Mouse (Mus musculus): ENCODE results near the gene Myrfl. TPM values are rescaled to one million over a fixed set of nuclear protein-coding genes. Genes with fewer than 3 reads are reported as not detected.

Myrfl gene
- polyA plus RNA-seq, 1 experiment from 2014 or later: 7.3 TPM

GRCm38 (mm10) chr10:116760561-116760960 is 136.2 kb downstream of the Myrfl start:
- 80% methylated on average over 14 of the region's 14 CpGs for WGBS

GRCm38 (mm10) chr10:116759816-116760215 is 136.9 kb downstream of the Myrfl start:
- Histone ChIP-seq H3K9me3 (ENCODE audit: control insufficient read depth) (no peaks in the 10 kb centered on the region), H3K36me3 (ENCODE audit: control insufficient read depth, insufficient read depth) (no peaks in the 10 kb centered on the region), H3K9ac (ENCODE audit: low read depth, low read length) (no peak overlapping the region), H3K27me3 (replicated peaks; ENCODE audit: control insufficient read depth, insufficient read depth, low read length) (no peaks in the 10 kb centered on the region), H3K4me3 (ENCODE audit: low read depth, low read length) (no peak overlapping the region), H3K4me2 (replicated peaks; ENCODE audit: low read depth) (no peak overlapping the region), H3K4me1 (replicated peaks; ENCODE audit: control insufficient read depth, insufficient read depth, low read length) (no peaks in the 10 kb centered on the region), H3K27ac (ENCODE audit: low read depth, low read length) (no peak overlapping the region)
- no peak for ATAC-seq
- TF ChIP-seq CTCF (IDR thresholded peaks at IDR 0.05; ENCODE audit: low read depth): no peak
- 92% methylated on average over 4 of the region's 4 CpGs for WGBS

More at GRCm38 (mm10) chr10:116760561-116760960, 136.2 kb downstream of the Myrfl start:
- Histone ChIP-seq H3K27ac (ENCODE audit: low read depth, low read length) (no peak overlapping the region), H3K9me3 (ENCODE audit: control insufficient read depth) (no peaks in the 10 kb centered on the region), H3K4me2 (replicated peaks; ENCODE audit: low read depth) (no peak overlapping the region), H3K9ac (ENCODE audit: low read depth, low read length) (no peak overlapping the region), H3K4me1 (replicated peaks; ENCODE audit: control insufficient read depth, insufficient read depth, low read length) (no peaks in the 10 kb centered on the region), H3K27me3 (replicated peaks; ENCODE audit: control insufficient read depth, insufficient read depth, low read length) (no peaks in the 10 kb centered on the region), H3K4me3 (ENCODE audit: low read depth, low read length) (no peak overlapping the region), H3K36me3 (ENCODE audit: control insufficient read depth, insufficient read depth) (no peaks in the 10 kb centered on the region)
- ATAC-seq: no peak
- TF ChIP-seq CTCF (IDR thresholded peaks at IDR 0.05; ENCODE audit: low read depth): no peak

GRCm38 (mm10) chr10:116755881-116756581 is 140.7 kb downstream of the Myrfl start:
- Histone ChIP-seq H3K9me3 (ENCODE audit: control insufficient read depth) (no peaks in the 10 kb centered on the region), H3K27me3 (replicated peaks; ENCODE audit: control insufficient read depth, insufficient read depth, low read length) (no peaks in the 10 kb centered on the region), H3K27ac (ENCODE audit: low read depth, low read length) (no peak overlapping the region), H3K4me3 (ENCODE audit: low read depth, low read length) (no peak overlapping the region), H3K4me2 (replicated peaks; ENCODE audit: low read depth) (no peak overlapping the region), H3K4me1 (replicated peaks; ENCODE audit: control insufficient read depth, insufficient read depth, low read length) (no peaks in the 10 kb centered on the region), H3K36me3 (ENCODE audit: control insufficient read depth, insufficient read depth) (no peaks in the 10 kb centered on the region), H3K9ac (ENCODE audit: low read depth, low read length) (no peak overlapping the region)
- no peak for TF ChIP-seq CTCF (IDR thresholded peaks at IDR 0.05; ENCODE audit: low read depth)
- ATAC-seq: no peak
- 67% methylated on average over 10 of the region's 10 CpGs for WGBS

DNA sequence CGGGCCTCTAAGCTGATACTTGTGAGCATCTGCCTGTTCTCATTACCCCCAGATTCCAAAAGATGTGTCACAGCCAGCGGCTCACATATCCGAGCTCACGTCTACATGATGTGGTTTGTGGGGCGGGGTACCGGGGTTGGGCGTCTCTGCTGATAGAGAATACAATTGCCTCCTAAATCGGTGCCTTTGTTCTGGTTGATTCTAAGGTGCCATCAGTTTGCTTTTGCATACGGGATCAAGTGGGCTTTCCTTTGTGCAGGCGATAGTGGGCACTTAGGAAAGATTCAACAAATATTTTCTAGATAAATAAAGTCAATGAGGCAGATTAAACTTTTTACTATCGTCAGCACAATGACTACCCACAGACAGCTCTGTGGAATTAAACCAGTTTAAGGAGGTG is 141.8 kb downstream of the Myrfl start:
- no peak for TF ChIP-seq CTCF (IDR thresholded peaks at IDR 0.05; ENCODE audit: low read depth)
- no peak overlapping the region for H3K4me3 ChIP-seq (ENCODE audit: low read depth, low read length)
- H3K4me2 ChIP-seq (replicated peaks; ENCODE audit: low read depth): no peak overlapping the region
- no peaks in the 10 kb centered on the region for H3K4me1 ChIP-seq (replicated peaks; ENCODE audit: control insufficient read depth, insufficient read depth, low read length)
- no peaks in the 10 kb centered on the region for H3K9me3 ChIP-seq (ENCODE audit: control insufficient read depth)
- H3K9ac ChIP-seq (ENCODE audit: low read depth, low read length): no peak overlapping the region
- ATAC-seq: no peak
- 65% methylated on average over 11 of the region's 11 CpGs for WGBS
- H3K27ac ChIP-seq (ENCODE audit: low read depth, low read length): no peak overlapping the region
- no peaks in the 10 kb centered on the region for H3K27me3 ChIP-seq (replicated peaks; ENCODE audit: control insufficient read depth, insufficient read depth, low read length)
- H3K36me3 ChIP-seq (ENCODE audit: control insufficient read depth, insufficient read depth): no peaks in the 10 kb centered on the region

DNA sequence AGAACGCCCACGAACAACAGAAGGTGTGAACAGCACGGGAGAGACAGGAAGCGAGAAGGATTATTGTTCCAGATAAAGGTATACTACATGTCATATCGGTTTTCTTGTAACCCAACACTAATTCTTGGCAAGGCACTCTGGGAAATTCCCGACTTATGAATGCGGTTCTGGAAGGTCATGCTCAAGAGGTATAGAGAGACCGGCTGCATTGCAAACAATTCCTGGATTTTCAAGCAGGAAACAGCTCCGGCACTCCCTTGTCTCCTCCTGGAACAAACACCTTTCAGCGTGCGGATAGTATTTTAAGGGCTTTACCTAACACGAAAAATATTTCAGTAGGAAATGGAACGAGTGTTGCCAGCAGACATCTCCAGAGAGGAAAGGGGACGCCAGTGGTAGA is 145.8 kb downstream of the Myrfl start:
- Histone ChIP-seq H3K9me3 (ENCODE audit: control insufficient read depth) (no peaks in the 10 kb centered on the region), H3K9ac (ENCODE audit: low read depth, low read length) (no peak overlapping the region), H3K4me2 (replicated peaks; ENCODE audit: low read depth) (no peak overlapping the region), H3K4me3 (ENCODE audit: low read depth, low read length) (no peak overlapping the region), H3K36me3 (ENCODE audit: control insufficient read depth, insufficient read depth) (no peaks in the 10 kb centered on the region), H3K27ac (ENCODE audit: low read depth, low read length) (no peak overlapping the region), H3K4me1 (replicated peaks; ENCODE audit: control insufficient read depth, insufficient read depth, low read length) (no peaks in the 10 kb centered on the region), H3K27me3 (replicated peaks; ENCODE audit: control insufficient read depth, insufficient read depth, low read length) (no peaks in the 10 kb centered on the region)
- ATAC-seq: 0 out of 2 replicates have a peak, but pooled peaks have one; percentile 10
- WGBS: 71% methylated on average over 14 of the region's 14 CpGs
- TF ChIP-seq CTCF (IDR thresholded peaks at IDR 0.05; ENCODE audit: low read depth): no peak

- 75% methylated on average over 6 of the region's 6 CpGs for WGBS
- no peak overlapping the region for H3K4me2 ChIP-seq (replicated peaks; ENCODE audit: low read depth)
- no peaks in the 10 kb centered on the region for H3K36me3 ChIP-seq (ENCODE audit: control insufficient read depth, insufficient read depth)
- TF ChIP-seq CTCF (IDR thresholded peaks at IDR 0.05; ENCODE audit: low read depth): no peak
- no peak overlapping the region for H3K9ac ChIP-seq (ENCODE audit: low read depth, low read length)
- ATAC-seq: no peak
- no peak overlapping the region for H3K27ac ChIP-seq (ENCODE audit: low read depth, low read length)
- H3K9me3 ChIP-seq (ENCODE audit: control insufficient read depth): no peaks in the 10 kb centered on the region
- no peaks in the 10 kb centered on the region for H3K27me3 ChIP-seq (replicated peaks; ENCODE audit: control insufficient read depth, insufficient read depth, low read length)
- H3K4me3 ChIP-seq (ENCODE audit: low read depth, low read length): no peak overlapping the region
- H3K4me1 ChIP-seq (replicated peaks; ENCODE audit: control insufficient read depth, insufficient read depth, low read length): no peaks in the 10 kb centered on the region
Observed at GRCm38 (mm10) chr10:116750062-116750461, 146.7 kb downstream of the Myrfl start.

Measured in intestine, postnatal 0 days (tissue).